ENCODE assay signal across 27 mouse cellular contexts in the genomic region with DNA sequence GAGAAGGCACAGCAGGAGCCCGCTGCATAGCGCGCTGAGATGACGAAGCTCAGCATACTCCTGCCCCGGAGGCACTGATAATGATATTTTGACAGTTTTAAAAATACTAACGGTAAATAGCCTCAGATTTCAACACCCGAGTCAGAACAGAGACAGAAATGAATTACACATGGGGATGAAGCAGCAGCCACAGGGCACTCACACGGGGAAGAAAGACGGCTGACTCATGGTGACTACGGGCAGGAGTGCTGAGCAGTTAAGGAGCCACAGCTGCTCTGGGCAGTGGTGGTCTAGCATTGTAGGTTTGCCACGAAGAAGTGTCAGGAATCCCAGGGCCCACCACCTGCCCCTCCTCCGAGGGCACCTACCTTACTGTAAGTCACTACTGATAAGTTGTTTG. TPM values are rescaled to one million over a fixed set of nuclear protein-coding genes. Genes with fewer than 3 reads are reported as not detected.
DNase-seq lines count a peak whose midpoint lies in the region; ATAC-seq lines count a peak whose summit lies in the region.
"Had no signal": no experiment of that assay in that cellular context is flagged by ENCODE, and none has a peak within 500 bp of the region (broad histone marks: within the 10 kb centered on the region; RNA-seq: fewer than 3 reads in every experiment).

No protein-coding gene starts in this region.

- H3K27me3 ChIP-seq in hindbrain, embryonic 11.5 days (ENCODE audit: control insufficient read depth, insufficient read depth, low read length): no peaks in the 10 kb centered on the region
- H3K27me3 ChIP-seq: embryonic facial prominence, embryonic 13.5 days; forebrain, embryonic 15.5 days; hindbrain, embryonic 12.5 days; limb, embryonic 13.5 days; liver, embryonic 12.5 days; midbrain, embryonic 15.5 days; neural tube, embryonic 13.5 days; stomach, embryonic 15.5 days had no signal

- no peak overlapping the region for H3K4me2 ChIP-seq in hindbrain, embryonic 11.5 days (replicated peaks; ENCODE audit: low read depth, low read length)
- H3K4me2 ChIP-seq: embryonic facial prominence, embryonic 13.5 days; forebrain, embryonic 15.5 days; heart, embryonic 11.5 days; hindbrain, embryonic 12.5 days; limb, embryonic 13.5 days; liver, embryonic 12.5 days; midbrain, embryonic 15.5 days; neural tube, embryonic 13.5 days; stomach, embryonic 15.5 days had no signal

- no peaks in the 10 kb centered on the region for H3K9me3 ChIP-seq in hindbrain, embryonic 11.5 days (ENCODE audit: control insufficient read depth, low read length)
- H3K9me3 ChIP-seq: forebrain, embryonic 15.5 days; hindbrain, embryonic 12.5 days; midbrain, embryonic 15.5 days; neural tube, embryonic 13.5 days; stomach, embryonic 15.5 days had no signal

- H3K4me1 ChIP-seq in hindbrain, embryonic 11.5 days (replicated peaks; ENCODE audit: control insufficient read depth, insufficient read depth, low read length): no peaks in the 10 kb centered on the region
- H3K4me1 ChIP-seq: forebrain, embryonic 15.5 days; hindbrain, embryonic 12.5 days; limb, embryonic 13.5 days; stomach, embryonic 15.5 days had no signal

- H3K27ac ChIP-seq in hindbrain, embryonic 11.5 days (ENCODE audit: low read depth, low read length): no peak overlapping the region
- H3K27ac ChIP-seq: embryonic facial prominence, embryonic 13.5 days; forebrain, embryonic 15.5 days; hindbrain, embryonic 12.5 days; limb, embryonic 13.5 days; liver, embryonic 12.5 days; midbrain, embryonic 15.5 days; neural tube, embryonic 13.5 days; stomach, embryonic 15.5 days had no signal

- H3K36me3 ChIP-seq in hindbrain, embryonic 11.5 days (ENCODE audit: control insufficient read depth, insufficient read depth, low read length): peaks cover 6% of the 10 kb centered on the region; the same call in 1 of the 2 replicates

- H3K9ac ChIP-seq in hindbrain, embryonic 11.5 days (ENCODE audit: low read depth, low read length): no peak overlapping the region
- H3K9ac ChIP-seq: embryonic facial prominence, embryonic 13.5 days; forebrain, embryonic 15.5 days; hindbrain, embryonic 12.5 days; limb, embryonic 13.5 days; liver, embryonic 12.5 days; midbrain, embryonic 15.5 days; neural tube, embryonic 13.5 days; stomach, embryonic 15.5 days had no signal

- peak; percentile 33 for ATAC-seq in common myeloid progenitor, adult 5-6 weeks (replicated peaks; ENCODE audit: low read depth, poor library complexity, severe bottlenecking)
- ATAC-seq in megakaryocyte progenitor cell, adult 5-6 weeks (replicated peaks; ENCODE audit: poor library complexity): peak; percentile 47
- no peak for ATAC-seq in hindbrain, embryonic 11.5 days (ENCODE audit: low FRiP score)
- ATAC-seq: forebrain, embryonic 15.5 days; intestine, postnatal 0 days; liver, embryonic 12.5 days; midbrain, embryonic 15.5 days had no signal

- no peak overlapping the region for H3K4me3 ChIP-seq in hindbrain, embryonic 11.5 days (ENCODE audit: low read depth, low read length)
- H3K4me3 ChIP-seq: embryonic facial prominence, embryonic 13.5 days; forebrain, embryonic 15.5 days; hindbrain, embryonic 12.5 days; limb, embryonic 13.5 days; liver, embryonic 12.5 days; midbrain, embryonic 15.5 days; neural tube, embryonic 13.5 days; stomach, embryonic 15.5 days had no signal

- peak; percentile 36 for DNase-seq in adrenal gland, postnatal 14 days
- DNase-seq in adrenal gland, postnatal 10 days: no peak
- peak; percentile 96 for DNase-seq in 3T3-L1 (ENCODE audit: low read depth, low spot score)
- no peak for DNase-seq in ovary, postnatal 10 days (ENCODE audit: low spot score)
- DNase-seq in hindbrain, embryonic 11.5 days (ENCODE audit: low spot score): no peak
- DNase-seq: B cell, adult 2 months; cerebellum, adult 11 months; cerebellum, postnatal 10 days; gastrocnemius, postnatal 10 days; heart, adult 11 months; heart, postnatal 14 days; kidney, postnatal 25 days; lung, adult 18-20 months; lung, postnatal 10 days; thymus, postnatal 4 days had no signal

- 88% methylated on average over 12 of the region's 12 CpGs for whole genome bisulfite sequencing in hindbrain, embryonic 11.5 days

RNA-seq across cellular contexts. Expression of a gene that starts 38.8 kb away (rescaled TPM):
- not detected in 2 replicates for total RNA-seq in adrenal gland, postnatal 14 days (2021)
- not detected for total RNA-seq in adrenal gland, postnatal 10 days (2021)
- total RNA-seq in common myeloid progenitor, adult 5-6 weeks (2017): not detected in 2 replicates
- not detected in 2 replicates for total RNA-seq in megakaryocyte progenitor cell, adult 5-6 weeks (2015)
- total RNA-seq in megakaryocyte progenitor cell, adult 5-6 weeks (2017): not detected in 2 replicates
- polyA plus RNA-seq in hindbrain, embryonic 11.5 days (2014; fragmentation: Nextera tagmentation; extraction: Ambion mirVana): 0.17 TPM in 1 of 2 replicates, not detected in the other
- total RNA-seq: heart, postnatal 14 days had no signal
- polyA plus RNA-seq: embryonic facial prominence, embryonic 13.5 days; liver, embryonic 12.5 days had no signal

RNA-seq across cellular contexts. Expression of a gene that starts 52.9 kb away (rescaled TPM):
- 142 and 151 TPM in 2 replicates for total RNA-seq in adrenal gland, postnatal 14 days (2021)
- total RNA-seq in adrenal gland, postnatal 10 days (2021): 100 to 1,000 TPM; 132 to 137 TPM
- 59.1 and 69.4 TPM in 2 replicates for total RNA-seq in common myeloid progenitor, adult 5-6 weeks (2017)
- total RNA-seq in megakaryocyte progenitor cell, adult 5-6 weeks (2015): 27.6 and 32.4 TPM in 2 replicates
- total RNA-seq in megakaryocyte progenitor cell, adult 5-6 weeks (2017): 46.4 and 57.5 TPM in 2 replicates
- 10.4 and 10.9 TPM in 2 replicates for polyA plus RNA-seq in hindbrain, embryonic 11.5 days (2014; fragmentation: Nextera tagmentation; extraction: Ambion mirVana)

Comparison
In these comparisons a context has a peak if more than half of its experiments do, and no peak if none do; other contexts are left out.
1. DNase-seq: peak in adrenal gland, postnatal 14 days (single experiment) and 3T3-L1 (single experiment); none in adrenal gland, postnatal 10 days (single experiment), ovary, postnatal 10 days (single experiment) and hindbrain, embryonic 11.5 days (single experiment).